Mouse (Mus musculus): ENCODE measurements around the gene Dnah17.

DNA sequence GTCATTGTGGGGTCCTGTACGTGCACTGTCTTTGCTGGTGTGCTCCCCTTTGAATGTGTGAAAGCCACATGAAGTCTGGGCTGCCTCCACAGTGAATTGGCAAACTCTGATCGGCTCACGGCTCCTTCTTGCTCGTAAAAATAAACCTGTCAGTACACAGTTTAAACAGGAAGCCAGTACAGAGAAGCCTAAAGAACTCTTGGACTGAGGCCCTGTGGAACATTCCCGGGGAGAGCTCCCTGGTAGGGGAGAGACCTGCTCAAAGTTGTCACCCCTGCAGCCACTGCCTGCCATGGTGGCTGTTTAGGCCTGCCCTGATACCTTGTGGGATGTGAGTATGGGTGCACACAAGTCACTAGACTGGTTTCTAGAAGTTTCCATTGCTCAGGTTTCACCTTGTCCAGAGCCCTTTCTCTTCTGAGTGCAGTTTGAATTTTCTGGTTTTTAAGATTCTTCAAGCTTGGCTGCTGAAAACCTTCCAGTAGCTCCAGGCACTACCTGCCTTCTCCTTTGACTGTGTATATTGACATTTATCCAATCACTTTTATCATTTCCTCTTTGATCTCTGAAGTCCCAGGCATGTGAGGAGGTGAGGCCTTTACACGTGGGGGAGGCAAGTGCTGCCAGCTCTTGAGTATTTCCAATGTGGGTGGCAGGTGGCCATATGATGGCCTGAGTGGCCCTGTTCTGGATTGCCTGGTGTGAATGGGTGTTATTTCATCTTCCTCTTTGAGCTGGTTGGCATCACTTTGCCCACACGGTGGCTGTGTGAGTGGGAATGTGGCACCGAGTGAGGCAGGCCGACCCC, 136.0 kb downstream of the Dnah17 start:
- TF ChIP-seq EP300 (IDR thresholded peaks at IDR 0.05) (no peak), CTCF (IDR thresholded peaks at IDR 0.05) (no peak)
